Mouse (Mus musculus) intestine, postnatal 0 days (tissue): ENCODE results near the gene Rab23. TPM values are rescaled to one million over a fixed set of nuclear protein-coding genes. Genes with fewer than 3 reads are reported as not detected.

ENCODE experiments used
- ATAC-seq: fragments of 200-750 bp; cut with Nextera tagmentation; 2 replicates; pipeline ENCODE4 v1.8.0; 2017; ENCODE audit warnings: mild to moderate bottlenecking, moderate TSS enrichment, moderate library complexity
- H3K27ac ChIP-seq: fragments of 300-500 bp; sonication (generic); 2 replicates; pipeline ENCODE4 v1.5.1; 2014; ENCODE audit warnings: mild to moderate bottlenecking, low read depth, low read length, moderate library complexity
- H3K27me3 ChIP-seq: fragments of 300-500 bp; sonication (generic); replicated peaks from 2 replicates; pipeline ENCODE4 v1.6.1; 2014; ENCODE audit warnings: low read length, mixed read lengths; ENCODE audit not compliant: control insufficient read depth, insufficient read depth
- H3K36me3 ChIP-seq: fragments of 300-500 bp; sonication (generic); 2 replicates; pipeline ENCODE4 v1.6.1; 2014; ENCODE audit warnings: mild to moderate bottlenecking, moderate library complexity; ENCODE audit not compliant: control insufficient read depth, insufficient read depth
- H3K4me1 ChIP-seq: fragments of 300-500 bp; sonication (generic); replicated peaks from 2 replicates; pipeline ENCODE4 v1.6.1; 2014; ENCODE audit warnings: antibody characterized with exemption, low read length, mixed read lengths; ENCODE audit not compliant: control insufficient read depth, insufficient read depth
- H3K4me2 ChIP-seq: fragments of 300-500 bp; sonication (generic); replicated peaks from 2 replicates; pipeline ENCODE4 v1.6.1; 2014; ENCODE audit warnings: low read depth, mild to moderate bottlenecking, moderate library complexity
- H3K4me3 ChIP-seq: fragments of 300-500 bp; sonication (generic); 2 replicates; pipeline ENCODE4 v1.5.1; 2014; ENCODE audit warnings: low read depth, low read length
- H3K9ac ChIP-seq: fragments of 300-500 bp; sonication (generic); 2 replicates; pipeline ENCODE4 v1.6.1; 2014; ENCODE audit warnings: mild to moderate bottlenecking, low read depth, low read length
- H3K9me3 ChIP-seq: fragments of 300-500 bp; sonication (generic); 2 replicates; pipeline ENCODE4 v1.6.1; 2016; ENCODE audit warnings: mixed run types; ENCODE audit not compliant: control insufficient read depth
- CTCF ChIP-seq: sonication (generic); IDR thresholded peaks from 2 replicates; pipeline ENCODE4 v1.5.1; 2016; ENCODE audit warnings: low read depth, mild to moderate bottlenecking, control low read depth, antibody characterized with exemption, moderate library complexity
- WGBS: fragments of 180-500 bp; shearing (Covaris S2); extraction: QIAGEN DNeasy Blood & Tissue Kit; methylation state at CpG from one replicate; pipeline ENCODE4 v1.1.7; 2014; 5-methylcytosine and 5-hydroxymethylcytosine counted together
- polyA plus RNA-seq: library from polyadenylated mRNA; unstranded; fragments of >200 nt; fragmentation: Nextera tagmentation; extraction: Ambion mirVana; gene quantifications from 2 replicates; pipeline ENCODE4 v1.2.1, GENCODE M21; 2015

The Rab23 gene
- polyA plus RNA-seq, 1 experiment from 2014 or later, result 9.7 TPM

DNA sequence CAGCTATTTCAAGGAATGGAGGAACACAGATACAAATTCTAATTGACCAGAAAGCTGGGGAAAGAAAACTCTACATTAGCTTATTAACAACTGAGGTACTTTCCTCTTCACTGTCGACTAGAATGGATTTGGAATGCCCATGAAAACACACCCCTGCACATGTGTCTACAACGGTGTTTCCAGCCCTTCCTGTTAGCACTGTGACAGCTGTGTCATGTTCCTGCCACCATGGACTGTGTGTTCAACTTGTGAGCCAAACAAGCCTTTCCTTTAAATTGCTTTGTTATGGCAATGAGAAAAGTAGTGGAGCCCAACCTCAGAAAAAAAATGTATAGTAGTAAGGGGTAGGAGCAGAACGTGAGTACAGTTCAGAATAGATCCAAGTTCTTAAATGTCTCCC is 68.8 kb downstream of the Rab23 start:
- no peaks in the 10 kb centered on the region for H3K27me3 ChIP-seq

More for the DNA sequence above, 68.8 kb downstream of the Rab23 start:
- ATAC-seq, result no peak
- 33% methylated on average over 3 of the region's 3 CpGs for WGBS
- no peak for TF ChIP-seq CTCF
- Histone ChIP-seq H3K9ac (no peak overlapping the region), H3K27ac (no peak overlapping the region), H3K36me3 (peaks cover 2% of the 10 kb centered on the region; the same call in 1 of the 2 replicates), H3K4me1 (no peaks in the 10 kb centered on the region), H3K4me2 (no peak overlapping the region), H3K4me3 (no peak overlapping the region), H3K9me3 (no peaks in the 10 kb centered on the region)

Other genes starting within 250 kb of the Rab23 start
- gene Prim2, start 50.1 kb upstream of the Rab23 start, polyA plus RNA-seq, result 8.4 and 8.8 TPM in 2 replicates
- 26.0 and 27.4 TPM in 2 replicates for gene Bag2, start 37.9 kb downstream of the Rab23 start, polyA plus RNA-seq
- 5.9 and 6.7 TPM in 2 replicates for gene Zfp451, start 94.7 kb downstream of the Rab23 start, polyA plus RNA-seq
- 0.33 and 0.35 TPM in 2 replicates for gene Bend6, start 187.9 kb downstream of the Rab23 start, polyA plus RNA-seq
- gene Dst, start 188.3 kb downstream of the Rab23 start, polyA plus RNA-seq, result 19.0 and 22.0 TPM in 2 replicates